10 mouse cellular contexts compared by ENCODE assay signal in genomic region chr19:32102294-32102975, GRCm38 (mm10). TPM values are rescaled to one million over a fixed set of nuclear protein-coding genes. Genes with fewer than 3 reads are reported as not detected.
DNase-seq lines count a peak whose midpoint lies in the region; ATAC-seq and TF ChIP-seq lines count a peak whose summit lies in the region.
"Had no signal": no experiment of that assay in that cellular context is flagged by ENCODE, and none has a peak within 500 bp of the region (broad histone marks: within the 10 kb centered on the region; RNA-seq: fewer than 3 reads in every experiment).

No protein-coding gene starts in this region.

- no peak overlapping the region; the same call in 1 of the 2 replicates for H3K27ac ChIP-seq in cerebellum, adult 2 months (ENCODE audit: insufficient read depth, low read length)
- no peak overlapping the region for H3K27ac ChIP-seq in kidney, postnatal 0 days
- no peak overlapping the region for H3K27ac ChIP-seq in forebrain, embryonic 16.5 days (ENCODE audit: low read length)
- H3K27ac ChIP-seq in midbrain, embryonic 13.5 days, result no peak overlapping the region
- H3K27ac ChIP-seq: limb, embryonic 15.5 days had no signal

- no peaks in the 10 kb centered on the region for H3K36me3 ChIP-seq in kidney, postnatal 0 days (ENCODE audit: insufficient read depth, low read length)
- no peaks in the 10 kb centered on the region for H3K36me3 ChIP-seq in forebrain, embryonic 16.5 days (ENCODE audit: control insufficient read depth, insufficient read depth)
- no peaks in the 10 kb centered on the region for H3K36me3 ChIP-seq in midbrain, embryonic 13.5 days
- H3K36me3 ChIP-seq: limb, embryonic 15.5 days had no signal

- H3K9ac ChIP-seq in kidney, postnatal 0 days (ENCODE audit: low read depth, low read length), result no peak overlapping the region
- H3K9ac ChIP-seq in forebrain, embryonic 16.5 days (replicated peaks; ENCODE audit: low read depth, low read length), result peak overlapping the region; percentile 48
- H3K9ac ChIP-seq in midbrain, embryonic 13.5 days (replicated peaks), result peak overlapping the region; percentile 60
- H3K9ac ChIP-seq: limb, embryonic 15.5 days had no signal

- TF ChIP-seq POLR2A in cerebellum, adult 2 months (IDR thresholded peaks at IDR 0.05; ENCODE audit: borderline replicate concordance, insufficient read depth, low read length), result no peak

- H3K4me1 ChIP-seq in cerebellum, adult 2 months (ENCODE audit: control insufficient read depth, insufficient read depth, low read length), result no peaks in the 10 kb centered on the region
- H3K4me1 ChIP-seq in kidney, postnatal 0 days (replicated peaks; ENCODE audit: insufficient read depth, low read length), result peaks cover 8% of the 10 kb centered on the region
- no peaks in the 10 kb centered on the region for H3K4me1 ChIP-seq in forebrain, embryonic 16.5 days (replicated peaks; ENCODE audit: control insufficient read depth, insufficient read depth, low read length)
- peaks cover 12% of the 10 kb centered on the region; the same call in 1 of the 2 replicates for H3K4me1 ChIP-seq in midbrain, embryonic 13.5 days (replicated peaks)

- no peaks in the 10 kb centered on the region for H3K9me3 ChIP-seq in kidney, postnatal 0 days (replicated peaks; ENCODE audit: low read length)
- no peaks in the 10 kb centered on the region for H3K9me3 ChIP-seq in forebrain, embryonic 16.5 days (ENCODE audit: control insufficient read depth, low read length)
- no peaks in the 10 kb centered on the region for H3K9me3 ChIP-seq in midbrain, embryonic 13.5 days
- H3K9me3 ChIP-seq: limb, embryonic 15.5 days had no signal

- DNase-seq in cerebellum, adult 2 months, result no peak
- no peak for DNase-seq in cerebellum, adult 11 months
- DNase-seq in kidney, postnatal 0 days (ENCODE audit: low spot score), result no peak
- no peak for DNase-seq in kidney, adult 18-20 months
- no peak for DNase-seq in thymus, postnatal 10 days (ENCODE audit: low spot score in 2 of 2)
- DNase-seq in right cerebral cortex, adult 18-20 months, result no peak

- H3K27me3 ChIP-seq in cerebellum, adult 2 months (ENCODE audit: control insufficient read depth, insufficient read depth, low read length), result no peaks in the 10 kb centered on the region; the same call in 1 of the 2 replicates
- H3K27me3 ChIP-seq in kidney, postnatal 0 days (ENCODE audit: insufficient read depth, low read length), result no peaks in the 10 kb centered on the region
- H3K27me3 ChIP-seq in forebrain, embryonic 16.5 days (replicated peaks; ENCODE audit: control insufficient read depth, insufficient read depth, low read length), result no peaks in the 10 kb centered on the region
- H3K27me3 ChIP-seq in midbrain, embryonic 13.5 days, result 0 out of 2 replicates have a peak, but pooled peaks cover 3% of the 10 kb centered on the region
- H3K27me3 ChIP-seq: limb, embryonic 15.5 days had no signal

- peak overlapping the region; percentile 5 for H3K4me3 ChIP-seq in cerebellum, adult 2 months (replicated peaks; ENCODE audit: insufficient read depth, low read depth, low read length)
- H3K4me3 ChIP-seq in kidney, postnatal 0 days (replicated peaks; ENCODE audit: low read depth, low read length), result no peak overlapping the region
- peak overlapping the region; percentile 41 for H3K4me3 ChIP-seq in forebrain, embryonic 16.5 days (replicated peaks; ENCODE audit: low read length)
- peak overlapping the region; percentile 37 for H3K4me3 ChIP-seq in midbrain, embryonic 13.5 days (replicated peaks)
- H3K4me3 ChIP-seq: limb, embryonic 15.5 days; myocyte had no signal

- TF ChIP-seq CTCF in cerebellum, adult 2 months (IDR thresholded peaks at IDR 0.05; ENCODE audit: borderline replicate concordance, insufficient read depth, low read depth, low read length), result no peak
- TF ChIP-seq CTCF in kidney, postnatal 0 days (IDR thresholded peaks at IDR 0.05; ENCODE audit: low read depth), result no peak

- no peak for ATAC-seq in kidney, postnatal 0 days (replicated peaks; ENCODE audit: low FRiP score, low read depth)
- ATAC-seq in forebrain, embryonic 16.5 days, result peak; percentile 41; the same call in 1 of the 2 replicates
- peak; percentile 55; the same call in 1 of the 2 replicates for ATAC-seq in midbrain, embryonic 13.5 days

- WGBS in cerebellum, adult 2 months, result 34% methylated on average over 18 of the region's 18 CpGs
- 43% methylated on average over 18 of the region's 18 CpGs for WGBS in kidney, postnatal 0 days
- 25% methylated on average over 18 of the region's 18 CpGs for WGBS in forebrain, embryonic 16.5 days
- WGBS in midbrain, embryonic 13.5 days, result 16% methylated on average over 18 of the region's 18 CpGs

- peak overlapping the region; percentile 35 for H3K4me2 ChIP-seq in kidney, postnatal 0 days (ENCODE audit: low read length)
- peak overlapping the region; percentile 65 for H3K4me2 ChIP-seq in forebrain, embryonic 16.5 days (ENCODE audit: low read length)
- peak overlapping the region; percentile 53 for H3K4me2 ChIP-seq in midbrain, embryonic 13.5 days (replicated peaks)
- H3K4me2 ChIP-seq: limb, embryonic 15.5 days had no signal

RNA-seq across cellular contexts. Expression of gene Asah2, which starts 5.6 kb away (rescaled TPM):
- 12.1 and 14.5 TPM in 2 replicates for polyA plus RNA-seq in cerebellum, adult 2 months (2012; rRNA removed)
- 2.0 and 2.2 TPM in 2 replicates for polyA plus RNA-seq in kidney, postnatal 0 days (2015; fragmentation: Nextera tagmentation; extraction: Ambion mirVana)
- polyA plus RNA-seq in forebrain, embryonic 16.5 days (2015; fragmentation: Nextera tagmentation; extraction: Ambion mirVana), result 0.22 and 0.29 TPM in 2 replicates
- 0.40 and 0.77 TPM in 2 replicates for polyA plus RNA-seq in midbrain, embryonic 13.5 days (2015; fragmentation: Nextera tagmentation; extraction: Ambion mirVana)
